In the genomic region with DNA sequence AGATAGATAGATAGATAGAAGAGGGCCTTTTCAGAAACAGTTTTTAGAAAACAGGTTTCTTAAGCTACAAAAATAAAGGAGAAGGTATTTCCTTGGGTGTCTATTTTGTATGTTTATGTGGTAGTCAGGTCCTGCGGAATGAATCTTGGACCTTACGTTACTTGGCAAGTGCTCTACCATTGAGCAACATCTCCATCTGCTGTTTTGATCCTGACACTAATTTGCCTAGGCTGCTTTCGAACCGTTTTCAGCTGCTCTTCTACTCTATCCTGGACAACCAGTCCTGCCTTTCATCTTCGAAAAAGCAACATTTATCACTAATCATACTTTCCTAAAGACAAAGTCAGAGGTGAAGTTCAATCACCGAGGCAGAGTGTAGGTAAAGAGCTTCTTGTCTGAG, we compare ENCODE assay signal across 32 mouse cellular contexts. TPM values are rescaled to one million over a fixed set of nuclear protein-coding genes. Genes with fewer than 3 reads are reported as not detected.
DNase-seq lines count a peak whose midpoint lies in the region; ATAC-seq and TF ChIP-seq lines count a peak whose summit lies in the region.
"Had no signal": no experiment of that assay in that cellular context is flagged by ENCODE, and none has a peak within 500 bp of the region (broad histone marks: within the 10 kb centered on the region; RNA-seq: fewer than 3 reads in every experiment).

No protein-coding gene starts in this region.

- no peaks in the 10 kb centered on the region for H3K9me3 ChIP-seq in lung, postnatal 0 days (ENCODE audit: low read length)
- no peaks in the 10 kb centered on the region for H3K9me3 ChIP-seq in stomach, postnatal 0 days (ENCODE audit: control insufficient read depth, low read length)
- H3K9me3 ChIP-seq: forebrain, embryonic 12.5 days; forebrain, embryonic 15.5 days; G1E; hindbrain, embryonic 12.5 days; hindbrain, embryonic 15.5 days had no signal

- DNase-seq in gastrocnemius, adult 18-20 months (ENCODE audit: low spot score), result peak; percentile 42
- no peak for DNase-seq in gastrocnemius, postnatal 36 days
- no peak for DNase-seq in heart, adult 2 months
- DNase-seq in heart, postnatal 14 days, result no peak
- peak; percentile 42 for DNase-seq in lung, postnatal 0 days (ENCODE audit: low spot score)
- no peak for DNase-seq in lung, postnatal 25 days (ENCODE audit: low spot score)
- no peak for DNase-seq in stomach, postnatal 0 days (ENCODE audit: low spot score)
- DNase-seq in cerebellum, adult 9-10 months, result no peak
- DNase-seq: adrenal gland, adult 2 months; adrenal gland, postnatal 14 days; cerebellum, adult 11 months; cerebellum, adult 2 months; cerebellum, postnatal 10 days; cerebellum, postnatal 36 days; embryo, embryonic 11 days; gastrocnemius, postnatal 25 days had no signal

- no peak overlapping the region for H3K27ac ChIP-seq in heart, adult 2 months
- no peak overlapping the region for H3K27ac ChIP-seq in lung, postnatal 0 days (ENCODE audit: low read length)
- no peak overlapping the region for H3K27ac ChIP-seq in stomach, postnatal 0 days (replicated peaks)
- H3K27ac ChIP-seq: embryonic facial prominence, embryonic 10.5 days; embryonic facial prominence, embryonic 13.5 days; forebrain, embryonic 12.5 days; forebrain, embryonic 15.5 days; heart, embryonic 10.5 days; heart, embryonic 13.5 days; hindbrain, embryonic 12.5 days; hindbrain, embryonic 15.5 days had no signal

- no peaks in the 10 kb centered on the region for H3K27me3 ChIP-seq in heart, adult 2 months (ENCODE audit: control insufficient read depth, insufficient read depth, low read length)
- no peaks in the 10 kb centered on the region for H3K27me3 ChIP-seq in lung, postnatal 0 days (replicated peaks; ENCODE audit: insufficient read depth, low read length)
- H3K27me3 ChIP-seq in stomach, postnatal 0 days (ENCODE audit: control insufficient read depth, insufficient read depth, low read length), result no peaks in the 10 kb centered on the region
- H3K27me3 ChIP-seq: embryonic facial prominence, embryonic 13.5 days; forebrain, embryonic 12.5 days; forebrain, embryonic 15.5 days; heart, embryonic 13.5 days; hindbrain, embryonic 12.5 days; hindbrain, embryonic 15.5 days; Patski had no signal

- 80% methylated on average over 6 of the region's 6 CpGs for WGBS in heart, adult 2 months
- 73% methylated on average over 6 of the region's 6 CpGs for WGBS in lung, postnatal 0 days
- 84% methylated on average over 6 of the region's 6 CpGs for WGBS in stomach, postnatal 0 days

- TF ChIP-seq POLR2A in heart, adult 2 months (IDR thresholded peaks at IDR 0.05; ENCODE audit: insufficient read depth, low read depth, low read length), result no peak

- no peak for ATAC-seq in lung, postnatal 0 days
- ATAC-seq in stomach, postnatal 0 days (ENCODE audit: low FRiP score, low TSS enrichment), result no peak
- ATAC-seq: forebrain, embryonic 15.5 days; Patski had no signal

- no peaks in the 10 kb centered on the region; the same call in 1 of the 2 replicates for H3K79me2 ChIP-seq in heart, adult 2 months (replicated peaks; ENCODE audit: control insufficient read depth, insufficient read depth, low read length)

- H3K4me1 ChIP-seq in heart, adult 2 months (ENCODE audit: control insufficient read depth, insufficient read depth, low read length), result no peaks in the 10 kb centered on the region; the same call in 1 of the 2 replicates
- no peaks in the 10 kb centered on the region for H3K4me1 ChIP-seq in lung, postnatal 0 days (ENCODE audit: insufficient read depth, low read depth, low read length)
- 0 out of 2 replicates have a peak, but pooled peaks cover 2% of the 10 kb centered on the region for H3K4me1 ChIP-seq in stomach, postnatal 0 days (replicated peaks; ENCODE audit: control insufficient read depth, insufficient read depth)
- H3K4me1 ChIP-seq: embryonic facial prominence, embryonic 10.5 days; embryonic facial prominence, embryonic 13.5 days; forebrain, embryonic 15.5 days; heart, embryonic 10.5 days; heart, embryonic 13.5 days; hindbrain, embryonic 12.5 days; hindbrain, embryonic 15.5 days had no signal

- no peak for TF ChIP-seq EP300 in heart, adult 2 months (IDR thresholded peaks at IDR 0.05; ENCODE audit: insufficient read depth, low read depth, low read length)
- TF ChIP-seq EP300 in lung, postnatal 0 days (IDR thresholded peaks at IDR 0.05), result 0 out of 2 replicates have a peak, but pooled peaks have one; percentile 11
- TF ChIP-seq EP300 in stomach, postnatal 0 days (optimal IDR thresholded peaks at IDR 0.05), result no peak

- no peak overlapping the region for H3K4me3 ChIP-seq in heart, adult 2 months
- H3K4me3 ChIP-seq in lung, postnatal 0 days (ENCODE audit: low read depth, low read length), result no peak overlapping the region
- H3K4me3 ChIP-seq in stomach, postnatal 0 days (ENCODE audit: low read depth, low read length), result no peak overlapping the region
- H3K4me3 ChIP-seq: embryonic facial prominence, embryonic 10.5 days; embryonic facial prominence, embryonic 13.5 days; erythroblast, embryonic 14.5 days; forebrain, embryonic 12.5 days; forebrain, embryonic 15.5 days; heart, embryonic 10.5 days; heart, embryonic 13.5 days; hindbrain, embryonic 12.5 days; hindbrain, embryonic 15.5 days had no signal

- H3K4me2 ChIP-seq in lung, postnatal 0 days (replicated peaks; ENCODE audit: low read depth, low read length), result no peak overlapping the region
- H3K4me2 ChIP-seq in stomach, postnatal 0 days (replicated peaks; ENCODE audit: low read depth), result no peak overlapping the region
- H3K4me2 ChIP-seq: embryonic facial prominence, embryonic 13.5 days; forebrain, embryonic 12.5 days; forebrain, embryonic 15.5 days; heart, embryonic 13.5 days; hindbrain, embryonic 12.5 days; hindbrain, embryonic 15.5 days had no signal

- TF ChIP-seq CTCF in heart, adult 2 months (IDR thresholded peaks at IDR 0.05), result peak; percentile 32; the same call in 1 of the 2 replicates
- TF ChIP-seq CTCF in lung, postnatal 0 days (IDR thresholded peaks at IDR 0.05), result no peak
- peak; percentile 17; the same call in 1 of the 2 replicates for TF ChIP-seq CTCF in stomach, postnatal 0 days (IDR thresholded peaks at IDR 0.05; ENCODE audit: low read depth)

- H3K9ac ChIP-seq in heart, adult 2 months (ENCODE audit: low read depth, low read length), result no peak overlapping the region
- no peak overlapping the region for H3K9ac ChIP-seq in lung, postnatal 0 days (replicated peaks; ENCODE audit: low read depth)
- H3K9ac ChIP-seq in stomach, postnatal 0 days (ENCODE audit: low read length), result no peak overlapping the region
- H3K9ac ChIP-seq: embryonic facial prominence, embryonic 13.5 days; forebrain, embryonic 12.5 days; forebrain, embryonic 15.5 days; heart, embryonic 13.5 days; hindbrain, embryonic 12.5 days; hindbrain, embryonic 15.5 days had no signal

- intact Hi-C loops in gastrocnemius, postnatal 36 days (cut with DNase I), result no loop called here
- intact Hi-C loops in heart, adult 2 months (cut with DNase I), result loop anchor here (5.0 kb wide), 1 partner anchor 69 kb away; no protein-coding TSS in a partner anchor
- intact Hi-C loops in heart, postnatal 14 days (cut with DNase I), result no loop called here

- H3K36me3 ChIP-seq in heart, adult 2 months (ENCODE audit: control insufficient read depth, insufficient read depth, low read length), result peaks cover 39% of the 10 kb centered on the region
- peaks cover 62% of the 10 kb centered on the region for H3K36me3 ChIP-seq in lung, postnatal 0 days (ENCODE audit: insufficient read depth, low read length)
- peaks cover 49% of the 10 kb centered on the region for H3K36me3 ChIP-seq in stomach, postnatal 0 days (ENCODE audit: control insufficient read depth, insufficient read depth, low read length)
- H3K36me3 ChIP-seq: forebrain, embryonic 15.5 days had no signal

RNA-seq across cellular contexts. Expression of a gene that starts 11.5 kb away (rescaled TPM):
- total RNA-seq in gastrocnemius, adult 18-20 months (2021), result 10 to 100 TPM; 24.2 to 25.6 TPM
- 10 to 100 TPM; 25.7 to 28.1 TPM for total RNA-seq in gastrocnemius, postnatal 36 days (2021)
- 10 to 100 TPM; 48.2 to 51.2 TPM for total RNA-seq in heart, adult 2 months (2021)
- 27.2 and 40.3 TPM in 2 replicates for polyA plus RNA-seq in heart, adult 2 months (2012; rRNA removed)
- 10 to 100 TPM; 57.1 to 63.8 TPM for total RNA-seq in heart, postnatal 14 days (2021)
- polyA plus RNA-seq in lung, postnatal 0 days (2015; fragmentation: Nextera tagmentation; extraction: Ambion mirVana), result 138 and 159 TPM in 2 replicates
- 72.1 and 72.9 TPM in 2 replicates for polyA plus RNA-seq in stomach, postnatal 0 days (2015; fragmentation: Nextera tagmentation; extraction: Ambion mirVana)

RNA-seq across cellular contexts. Expression of a gene that starts 18.6 kb away (rescaled TPM):
- not detected for total RNA-seq in gastrocnemius, adult 18-20 months (2021)
- total RNA-seq in gastrocnemius, postnatal 36 days (2021), result not detected
- not detected for total RNA-seq in heart, adult 2 months (2021)
- polyA plus RNA-seq in heart, adult 2 months (2012; rRNA removed), result not detected in 2 replicates
- total RNA-seq in heart, postnatal 14 days (2021), result not detected
- polyA plus RNA-seq in lung, postnatal 0 days (2015; fragmentation: Nextera tagmentation; extraction: Ambion mirVana), result 0.05 and 0.12 TPM in 2 replicates
- polyA plus RNA-seq in stomach, postnatal 0 days (2015; fragmentation: Nextera tagmentation; extraction: Ambion mirVana), result not detected in 2 replicates
- total RNA-seq: adrenal gland, adult 2 months; adrenal gland, postnatal 4 days; gastrocnemius, postnatal 25 days; heart, postnatal 25 days had no signal
- polyA plus RNA-seq: adrenal gland, adult 2 months; cerebellum, adult 2 months; cortical plate, adult 2 months; embryonic facial prominence, embryonic 10.5 days; embryonic facial prominence, embryonic 13.5 days; erythroblast, embryonic 14.5 days; forebrain, embryonic 12.5 days; forebrain, embryonic 15.5 days; G1E; heart, embryonic 10.5 days; heart, embryonic 13.5 days; heart, embryonic 16.5 days; hindbrain, embryonic 12.5 days; hindbrain, embryonic 15.5 days; intestine, embryonic 14.5 days; Patski had no signal

Comparison
In these comparisons a context has a peak if more than half of its experiments do, and no peak if none do; other contexts are left out.
1. DNase-seq: peak in gastrocnemius, adult 18-20 months (single experiment) and lung, postnatal 0 days (single experiment); none in gastrocnemius, postnatal 36 days (0 of 2), heart, adult 2 months (0 of 2), heart, postnatal 14 days (0 of 2), lung, postnatal 25 days (single experiment), stomach, postnatal 0 days (single experiment) and cerebellum, adult 9-10 months (single experiment).